Mouse (Mus musculus) left cerebral cortex, adult 2 months (tissue): ENCODE results near the gene Rbm6. TPM values are rescaled to one million over a fixed set of nuclear protein-coding genes. Genes with fewer than 3 reads are reported as not detected.

Experiments
- DNase-seq, 2 experiments: peaks; one replicate each; pipeline ENCODE4 v3.0.0; 2021 to 2022; ENCODE audit warnings: low spot score in 2 of 2, mixed read lengths in 1 of 2; ENCODE audit errors: extremely low spot score in 1 of 2
- H3K27ac ChIP-seq: fragments of 200-600 bp; 2 replicates; pipeline ENCODE4 v1.8.1; 2022
- H3K4me3 ChIP-seq: fragments of 200-600 bp; 2 replicates; pipeline ENCODE4 v1.8.1; 2022
- CTCF ChIP-seq: fragments of 200-600 bp; IDR thresholded peaks from 2 replicates; pipeline ENCODE4 v1.8.1; 2022; ENCODE audit warnings: antibody characterized with exemption, mild to moderate bottlenecking, moderate library complexity
- intact Hi-C: fragments of 180-260 bp; cut with DNase I; formaldehyde crosslinking; loops from one replicate; pipeline ENCODE4 v1.15.1; 2025
- long read RNA-seq, 2 experiments: library from polyadenylated mRNA; stranded (forward); transcript quantifications; one replicate each; pipeline ENCODE4 v2.0.0; 2021; ENCODE audit warnings: borderline mapping rate in 2 of 2
- total RNA-seq, 2 experiments: library from RNA; stranded (reverse); gene quantifications; 2 replicates each; pipeline ENCODE4 v1.2.3; 2021

Gene Rbm6
- total RNA-seq: 10 to 100 TPM; 66.5 to 68.4 TPM
- long read RNA-seq, experiment 1, transcript Rbm6-207 (21 exons, 3,716 nt): major isoform, 41 of 77 reads
- long read RNA-seq, experiment 1, partial matches to known transcripts: 5 of 77 reads
- long read RNA-seq, experiment 1, other reads (novel, unspliced or antisense): 29 of 77 reads
- long read RNA-seq, experiment 2, full-length matches to known transcripts: 22 of 59 reads
- long read RNA-seq, experiment 2, partial matches to known transcripts: 4 of 59 reads
- long read RNA-seq, experiment 2, other reads (novel, unspliced or antisense): 33 of 59 reads

DNA sequence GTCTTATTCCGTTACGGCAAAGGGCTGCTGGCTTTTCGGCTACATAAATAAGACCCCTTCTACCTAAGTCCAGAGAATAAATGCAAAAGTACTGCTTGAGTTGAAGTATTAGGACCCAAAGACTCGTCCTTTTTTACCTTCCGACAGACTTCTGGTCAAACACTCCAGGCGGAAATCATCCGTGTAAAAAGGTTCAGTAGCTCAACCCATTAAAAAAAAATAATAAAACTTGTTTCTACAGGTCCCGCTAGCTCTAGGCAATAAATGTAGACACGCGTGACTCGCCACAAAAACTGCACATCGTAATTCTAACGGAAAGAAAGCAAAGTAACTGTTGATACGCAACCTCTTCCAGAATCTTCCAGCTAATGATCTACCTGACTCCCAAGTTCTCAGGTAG is at the start of gene Rbm6:
Gene Rbm6, minus strand, starts transcription at position 101 of the 400 bp plus-strand sequence.
- Histone ChIP-seq H3K4me3 (peak within 1 kb of the TSS; percentile 68), H3K27ac (peak within 1 kb of the TSS; percentile 93)
- DNase-seq: no peak
- TF ChIP-seq CTCF: no peak
- intact Hi-C loops: no loop called here

DNA sequence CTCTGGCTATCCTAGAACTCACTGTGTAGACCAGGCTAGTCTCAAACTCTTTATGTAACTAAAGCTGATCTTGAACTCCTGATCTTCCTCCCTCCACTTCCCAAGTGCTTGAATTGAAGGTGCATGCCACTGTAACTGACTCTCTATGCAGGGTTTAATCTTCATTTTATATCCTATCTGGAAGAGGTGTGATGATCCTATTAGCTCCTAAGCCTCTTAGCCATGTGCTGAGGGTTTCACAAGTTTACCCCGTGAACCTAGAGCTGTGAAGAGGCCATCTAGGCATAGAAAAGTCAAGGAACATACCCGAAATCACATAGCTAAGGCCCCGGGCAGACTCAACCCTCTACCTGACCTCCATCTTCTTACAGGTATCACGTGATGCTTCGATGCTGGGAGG is 46.4 kb upstream of the Rbm6 start:
- Histone ChIP-seq H3K27ac (peak overlapping the region; percentile 40; the same call in 1 of the 2 replicates), H3K4me3 (no peak overlapping the region)
- no peak for DNase-seq
- no peak for TF ChIP-seq CTCF
- intact Hi-C loops: no loop called here

DNA sequence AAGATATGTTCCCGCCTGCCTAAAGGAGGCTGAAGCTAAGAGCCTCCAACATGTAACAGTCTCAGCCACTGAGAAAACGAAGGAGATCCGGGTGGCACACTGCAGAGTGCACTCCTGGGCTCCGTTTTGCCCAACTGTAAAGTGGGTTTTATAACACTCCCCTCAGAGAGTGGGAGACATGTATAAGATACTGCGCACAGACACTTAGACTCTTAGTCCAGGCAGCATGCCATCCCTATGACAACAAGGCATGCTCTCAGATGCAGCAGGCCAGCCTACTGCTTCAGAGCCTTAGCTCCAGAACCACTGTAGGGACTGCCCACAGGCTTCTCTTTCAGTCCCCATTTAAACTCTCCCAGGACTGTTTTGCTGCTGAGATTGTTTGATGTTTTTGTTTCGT is 45.8 kb upstream of the Rbm6 start:
- DNase-seq: no peak
- intact Hi-C loops: no loop called here
- Histone ChIP-seq H3K4me3 (no peak overlapping the region), H3K27ac (peak overlapping the region; percentile 47; the same call in 1 of the 2 replicates)
- no peak for TF ChIP-seq CTCF

DNA sequence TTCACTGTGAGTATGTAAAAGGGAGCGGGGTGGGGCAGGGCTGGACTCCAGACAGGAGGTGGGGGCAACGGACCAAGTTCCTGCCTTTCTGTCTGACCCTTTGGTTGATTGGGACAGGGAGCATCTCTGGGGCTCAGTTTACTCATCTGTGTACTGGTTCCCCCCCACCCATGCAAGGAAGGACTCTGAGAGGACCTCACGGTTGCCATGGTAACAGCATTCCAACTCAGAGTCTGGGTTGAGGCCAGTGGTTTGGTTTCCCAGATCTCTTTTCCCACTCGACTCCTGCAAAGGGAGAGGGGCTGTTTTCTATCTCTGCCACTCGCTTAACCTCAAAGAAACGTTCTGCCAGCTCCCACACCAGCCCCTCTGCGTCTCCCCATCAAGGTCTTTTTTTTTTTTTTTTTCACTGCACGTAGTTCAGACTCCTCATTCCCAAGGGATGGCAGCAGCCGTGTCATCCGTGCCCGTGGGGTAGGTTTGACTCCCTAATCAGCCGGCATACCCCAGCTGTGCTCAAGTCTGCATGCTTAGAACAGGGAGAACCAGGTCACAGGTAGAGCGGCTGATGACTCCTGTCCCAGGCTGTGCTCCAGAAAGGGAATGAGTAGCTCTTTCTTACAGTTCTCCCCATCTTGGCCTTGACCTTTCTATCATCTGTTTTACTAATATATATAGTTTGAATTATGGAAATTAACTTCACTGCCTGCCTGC is 45.0 kb upstream of the Rbm6 start:
- intact Hi-C loops: no loop called here
- no peak for TF ChIP-seq CTCF
- no peak for DNase-seq
- Histone ChIP-seq H3K4me3 (no peak overlapping the region), H3K27ac (no peak overlapping the region)

- DNase-seq: no peak
- H3K4me3 ChIP-seq: no peak overlapping the region
- intact Hi-C loops: no loop called here
- TF ChIP-seq CTCF: no peak
- H3K27ac ChIP-seq: no peak overlapping the region
Observed at GRCm38 (mm10) chr9:107914764-107915420, 41.9 kb upstream of the Rbm6 start.

- no peak overlapping the region for H3K4me3 ChIP-seq
- intact Hi-C loops: no loop called here
- TF ChIP-seq CTCF: no peak
- no peak for DNase-seq
- H3K27ac ChIP-seq: no peak overlapping the region
Observed at GRCm38 (mm10) chr9:107910025-107910769, 37.2 kb upstream of the Rbm6 start.

DNA sequence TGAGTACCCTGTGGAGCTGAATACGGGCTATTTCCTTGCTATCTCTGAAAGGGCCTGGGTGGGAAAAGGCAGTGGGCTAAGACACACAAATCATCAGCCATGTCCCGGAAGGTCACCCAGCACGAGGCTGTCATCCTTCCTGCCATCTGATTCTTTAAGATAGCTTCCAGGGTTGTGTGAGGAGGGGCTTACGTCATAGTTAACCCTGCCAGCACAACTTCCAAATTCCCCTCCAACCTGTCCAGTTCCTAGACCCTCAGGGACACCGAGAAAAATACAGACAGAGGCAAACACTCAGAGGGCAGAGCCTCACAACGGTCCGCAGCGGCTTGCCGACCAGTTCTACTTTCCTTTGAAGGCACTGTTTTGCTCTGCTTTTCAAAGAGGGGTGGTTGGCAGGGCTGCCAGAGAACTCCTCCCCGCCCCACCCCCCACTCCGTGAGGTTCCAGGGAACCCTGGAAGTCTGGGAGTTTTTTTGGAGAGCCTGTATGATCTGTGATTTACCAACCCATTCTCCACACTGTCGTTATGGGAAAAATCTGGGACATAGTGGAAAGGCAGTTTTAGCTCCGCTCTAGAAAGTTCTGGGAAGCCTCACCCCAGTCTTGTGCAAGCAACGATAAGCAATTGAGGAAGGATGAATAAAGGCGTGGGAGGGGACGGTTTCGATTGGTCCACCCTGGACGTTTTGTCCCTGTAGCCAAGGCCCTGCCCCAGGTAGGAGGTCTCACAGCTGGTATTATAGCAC is 35.5 kb upstream of the Rbm6 start:
- intact Hi-C loops: no loop called here
- Histone ChIP-seq H3K27ac (no peak overlapping the region), H3K4me3 (no peak overlapping the region)
- TF ChIP-seq CTCF: no peak
- no peak for DNase-seq

DNA sequence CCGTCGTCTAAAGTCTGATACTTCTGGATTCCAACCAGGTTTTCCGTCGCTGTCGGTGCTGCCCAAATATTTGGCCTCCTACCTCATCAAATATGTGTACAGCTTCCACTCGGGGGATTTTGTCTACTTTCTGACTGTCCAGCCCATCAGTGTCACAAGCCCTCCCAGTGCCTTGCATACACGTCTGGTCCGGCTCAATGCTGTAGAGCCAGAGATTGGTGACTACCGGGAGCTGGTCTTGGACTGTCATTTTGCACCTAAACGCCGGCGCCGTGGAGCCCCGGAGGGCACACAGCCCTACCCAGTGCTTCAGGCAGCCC is 34.7 kb upstream of the Rbm6 start:
- Histone ChIP-seq H3K27ac (no peak overlapping the region), H3K4me3 (no peak overlapping the region)
- no peak for TF ChIP-seq CTCF
- no peak for DNase-seq
- intact Hi-C loops: no loop called here

DNA sequence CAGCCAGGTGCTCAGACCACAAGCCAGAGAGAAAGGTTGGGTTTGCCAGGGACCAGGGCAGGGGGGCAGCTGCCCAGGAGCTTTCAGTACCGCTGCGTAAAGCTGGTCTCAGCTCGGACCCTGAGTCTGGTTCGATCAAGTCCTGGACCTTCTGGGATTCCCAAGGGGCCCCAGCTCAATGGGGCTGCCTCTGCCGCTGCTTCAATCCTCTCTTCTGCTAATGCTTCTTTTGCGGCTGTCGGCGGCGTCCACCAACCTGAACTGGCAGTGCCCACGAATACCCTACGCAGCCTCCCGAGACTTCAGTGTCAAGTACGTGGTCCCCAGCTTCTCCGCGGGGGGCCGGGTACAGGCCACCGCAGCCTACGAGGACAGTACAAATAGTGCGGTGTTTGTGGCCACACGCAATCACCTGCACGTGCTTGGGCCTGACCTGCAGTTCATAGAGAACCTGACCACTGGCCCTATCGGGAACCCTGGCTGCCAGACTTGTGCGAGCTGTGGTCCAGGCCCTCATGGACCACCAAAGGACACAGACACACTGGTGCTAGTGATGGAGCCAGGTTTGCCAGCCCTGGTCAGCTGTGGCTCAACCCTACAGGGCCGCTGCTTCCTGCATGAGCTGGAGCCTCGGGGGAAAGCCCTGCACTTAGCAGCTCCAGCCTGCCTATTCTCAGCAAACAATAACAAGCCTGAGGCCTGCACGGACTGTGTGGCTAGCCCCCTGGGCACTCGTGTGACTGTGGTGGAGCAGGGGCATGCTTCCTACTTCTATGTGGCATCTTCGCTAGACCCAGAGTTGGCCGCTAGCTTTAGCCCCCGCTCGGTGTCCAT is 34.1 kb upstream of the Rbm6 start:
- no peak for DNase-seq
- no peak for TF ChIP-seq CTCF
- Histone ChIP-seq H3K4me3 (no peak overlapping the region), H3K27ac (no peak overlapping the region)
- intact Hi-C loops: no loop called here

GRCm38 (mm10) chr9:107906252-107906966 is 33.4 kb upstream of the Rbm6 start, which contains the start of gene Mst1r:
Gene Mst1r, plus strand, starts transcription at chr9:107906873.
- no peak within 1 kb of the TSS for H3K4me3 ChIP-seq
- DNase-seq: no peak
- intact Hi-C loops: no loop called here
- H3K27ac ChIP-seq: no peak within 1 kb of the TSS
- TF ChIP-seq CTCF: no peak
